In genomic region chr17:28799291-28800160, GRCm38 (mm10) we compare ENCODE assay signal across 8 mouse cellular contexts. TPM values are rescaled to one million over a fixed set of nuclear protein-coding genes. Genes with fewer than 3 reads are reported as not detected.
DNase-seq lines count a peak whose midpoint lies in the region; ATAC-seq and TF ChIP-seq lines count a peak whose summit lies in the region.

No protein-coding gene starts in this region.

- no peak for TF ChIP-seq EP300 in ES-Bruce4 (IDR thresholded peaks at IDR 0.05; ENCODE audit: insufficient read depth, low read depth, low read length)

- H3K36me3 ChIP-seq in ES-Bruce4 (ENCODE audit: control insufficient read depth, insufficient read depth, low read length, poor library complexity, severe bottlenecking), result peaks cover 10% of the 10 kb centered on the region
- H3K36me3 ChIP-seq in forebrain, embryonic 16.5 days (ENCODE audit: control insufficient read depth, insufficient read depth), result no peaks in the 10 kb centered on the region
- H3K36me3 ChIP-seq in liver, embryonic 13.5 days, result peaks cover 9% of the 10 kb centered on the region

- H3K4me3 ChIP-seq in gastrocnemius, adult 2 months, result peak overlapping the region; percentile 79
- no peak overlapping the region for H3K4me3 ChIP-seq in ES-Bruce4 (ENCODE audit: low read depth, low read length)
- H3K4me3 ChIP-seq in forebrain, embryonic 16.5 days (replicated peaks; ENCODE audit: low read length), result peak overlapping the region; percentile 72
- H3K4me3 ChIP-seq in liver, embryonic 13.5 days (replicated peaks), result peak overlapping the region; percentile 86

- TF ChIP-seq POLR2A in ES-Bruce4 (IDR thresholded peaks at IDR 0.05; ENCODE audit: insufficient read depth, low read length), result no peak

- ATAC-seq in forebrain, embryonic 16.5 days, result no peak
- no peak for ATAC-seq in liver, embryonic 13.5 days (ENCODE audit: low read depth)

- H3K27ac ChIP-seq in gastrocnemius, adult 2 months, result peak overlapping the region; percentile 96; the same call in 1 of the 2 replicates
- no peak overlapping the region for H3K27ac ChIP-seq in ES-Bruce4 (ENCODE audit: insufficient read depth, low read length)
- peak overlapping the region; percentile 26 for H3K27ac ChIP-seq in forebrain, embryonic 16.5 days (ENCODE audit: low read length)
- peak overlapping the region; percentile 97 for H3K27ac ChIP-seq in liver, embryonic 13.5 days

- no peak for TF ChIP-seq CTCF in gastrocnemius, adult 2 months (IDR thresholded peaks at IDR 0.05)
- no peak for TF ChIP-seq CTCF in ES-Bruce4 (IDR thresholded peaks at IDR 0.05; ENCODE audit: low read depth, low read length)

- H3K9me3 ChIP-seq in ES-Bruce4 (replicated peaks; ENCODE audit: control insufficient read depth, insufficient read depth, low read length, poor library complexity, severe bottlenecking), result peaks cover 3% of the 10 kb centered on the region; the same call in 1 of the 2 replicates
- H3K9me3 ChIP-seq in forebrain, embryonic 16.5 days (ENCODE audit: control insufficient read depth, low read length), result no peaks in the 10 kb centered on the region
- 0 out of 2 replicates have a peak, but pooled peaks cover 9% of the 10 kb centered on the region for H3K9me3 ChIP-seq in liver, embryonic 13.5 days (replicated peaks)

- H3K27me3 ChIP-seq in ES-Bruce4 (ENCODE audit: control insufficient read depth, insufficient read depth, low read length, poor library complexity, severe bottlenecking), result no peaks in the 10 kb centered on the region
- no peaks in the 10 kb centered on the region for H3K27me3 ChIP-seq in forebrain, embryonic 16.5 days (replicated peaks; ENCODE audit: control insufficient read depth, insufficient read depth, low read length)
- H3K27me3 ChIP-seq in liver, embryonic 13.5 days, result 0 out of 2 replicates have a peak, but pooled peaks cover 3% of the 10 kb centered on the region

- DNase-seq in gastrocnemius, adult 2 months, result no peak
- no peak for DNase-seq in gastrocnemius, postnatal 25 days
- DNase-seq in liver, embryonic 13.5 days, result no peak
- DNase-seq in retina, postnatal 1 day, result peak; percentile 7
- DNase-seq in frontal cortex, postnatal 14 days (ENCODE audit: low spot score in 2 of 2), result no peak
- no peak for DNase-seq in ovary, adult 18-20 months (ENCODE audit: low spot score)

- peak overlapping the region; percentile 78 for H3K4me2 ChIP-seq in forebrain, embryonic 16.5 days (ENCODE audit: low read length)
- peak overlapping the region; percentile 95 for H3K4me2 ChIP-seq in liver, embryonic 13.5 days

- intact Hi-C loops in gastrocnemius, adult 2 months (cut with DNase I), result loop anchor here (1.0 to 2.0 kb wide), 2 partner anchors 37 to 109 kb away; partner anchors contain the start of genes Mapk14 and Slc26a8

- WGBS in forebrain, embryonic 16.5 days, result 14% methylated on average over 14 of the region's 14 CpGs
- 14% methylated on average over 14 of the region's 14 CpGs for WGBS in liver, embryonic 13.5 days (ENCODE audit: insufficient replicate concordance)

- peak overlapping the region; percentile 100 for H3K9ac ChIP-seq in ES-Bruce4 (ENCODE audit: low read depth, poor library complexity, severe bottlenecking)
- 0 out of 2 replicates have a peak overlapping the region, but pooled peaks have one; percentile 96 for H3K9ac ChIP-seq in forebrain, embryonic 16.5 days (replicated peaks; ENCODE audit: low read depth, low read length)
- H3K9ac ChIP-seq in liver, embryonic 13.5 days, result peak overlapping the region; percentile 99

- no peaks in the 10 kb centered on the region for H3K4me1 ChIP-seq in ES-Bruce4 (ENCODE audit: control insufficient read depth, insufficient read depth, low read length)
- H3K4me1 ChIP-seq in forebrain, embryonic 16.5 days (replicated peaks; ENCODE audit: control insufficient read depth, insufficient read depth, low read length), result peaks cover 26% of the 10 kb centered on the region
- peaks cover 44% of the 10 kb centered on the region for H3K4me1 ChIP-seq in liver, embryonic 13.5 days (replicated peaks)

RNA-seq across cellular contexts. Expression of gene Brpf3, which starts 1.4 kb away (rescaled TPM):
- 10 to 100 TPM; 15.5 to 16.2 TPM for total RNA-seq in gastrocnemius, adult 2 months (2021)
- total RNA-seq in gastrocnemius, postnatal 25 days (2021), result 10 to 100 TPM; 12.1 to 12.3 TPM
- polyA plus RNA-seq in ES-Bruce4 (2011; ENCODE audit: insufficient read depth, insufficient read length, low read depth, missing spikeins), result 89.8 and 92.9 TPM in 2 replicates
- polyA plus RNA-seq in forebrain, embryonic 16.5 days (2015; fragmentation: Nextera tagmentation; extraction: Ambion mirVana), result 7.1 and 8.5 TPM in 2 replicates
- 61.8 and 69.9 TPM in 2 replicates for polyA plus RNA-seq in liver, embryonic 13.5 days (2015; fragmentation: Nextera tagmentation; extraction: Ambion mirVana)

RNA-seq across cellular contexts. Expression of gene Mapk13, which starts 30.4 kb away (rescaled TPM):
- total RNA-seq in gastrocnemius, adult 2 months (2021), result under 1 TPM in 1 of 2 experiments, not detected in 1; 0.13 TPM
- total RNA-seq in gastrocnemius, postnatal 25 days (2021), result under 1 TPM in 1 of 2 experiments, not detected in 1; 0.16 TPM
- 49.0 and 50.7 TPM in 2 replicates for polyA plus RNA-seq in ES-Bruce4 (2011; ENCODE audit: insufficient read depth, insufficient read length, low read depth, missing spikeins)
- polyA plus RNA-seq in forebrain, embryonic 16.5 days (2015; fragmentation: Nextera tagmentation; extraction: Ambion mirVana), result 0.47 and 1.1 TPM in 2 replicates
- polyA plus RNA-seq in liver, embryonic 13.5 days (2015; fragmentation: Nextera tagmentation; extraction: Ambion mirVana), result 1.7 and 2.2 TPM in 2 replicates

RNA-seq across cellular contexts. Expression of gene Pnpla1, which starts 58.7 kb away (rescaled TPM):
- total RNA-seq in gastrocnemius, adult 2 months (2021), result not detected
- not detected for total RNA-seq in gastrocnemius, postnatal 25 days (2021)
- 0.15 TPM in 1 of 2 replicates, not detected in the other for polyA plus RNA-seq in ES-Bruce4 (2011; ENCODE audit: insufficient read depth, insufficient read length, low read depth, missing spikeins)
- not detected in 2 replicates for polyA plus RNA-seq in forebrain, embryonic 16.5 days (2015; fragmentation: Nextera tagmentation; extraction: Ambion mirVana)
- polyA plus RNA-seq in liver, embryonic 13.5 days (2015; fragmentation: Nextera tagmentation; extraction: Ambion mirVana), result not detected in 2 replicates

Comparison
In these comparisons a context has a peak if more than half of its experiments do, and no peak if none do; other contexts are left out.
1. RNA of gene Mapk13, which starts 30.4 kb away (polyA plus RNA-seq): 49.0 to 50.7 TPM in ES-Bruce4; 1.7 to 2.2 TPM in liver, embryonic 13.5 days and 0.47 to 1.1 TPM in forebrain, embryonic 16.5 days; every median in the first group is over 10 times any median in the second.
2. Peak in every context shown above with its lines, with median percentiles within 50 percentile points of each other: H3K9ac ChIP-seq.